Mouse (Mus musculus): ENCODE measurements at regions not wholly inside any gene's neighbourhood (a gene's known extent, or its start where the extent isn't known, plus 50 kb on each side); places are given as distances from the start of the nearest gene placed in this dataset.

DNA sequence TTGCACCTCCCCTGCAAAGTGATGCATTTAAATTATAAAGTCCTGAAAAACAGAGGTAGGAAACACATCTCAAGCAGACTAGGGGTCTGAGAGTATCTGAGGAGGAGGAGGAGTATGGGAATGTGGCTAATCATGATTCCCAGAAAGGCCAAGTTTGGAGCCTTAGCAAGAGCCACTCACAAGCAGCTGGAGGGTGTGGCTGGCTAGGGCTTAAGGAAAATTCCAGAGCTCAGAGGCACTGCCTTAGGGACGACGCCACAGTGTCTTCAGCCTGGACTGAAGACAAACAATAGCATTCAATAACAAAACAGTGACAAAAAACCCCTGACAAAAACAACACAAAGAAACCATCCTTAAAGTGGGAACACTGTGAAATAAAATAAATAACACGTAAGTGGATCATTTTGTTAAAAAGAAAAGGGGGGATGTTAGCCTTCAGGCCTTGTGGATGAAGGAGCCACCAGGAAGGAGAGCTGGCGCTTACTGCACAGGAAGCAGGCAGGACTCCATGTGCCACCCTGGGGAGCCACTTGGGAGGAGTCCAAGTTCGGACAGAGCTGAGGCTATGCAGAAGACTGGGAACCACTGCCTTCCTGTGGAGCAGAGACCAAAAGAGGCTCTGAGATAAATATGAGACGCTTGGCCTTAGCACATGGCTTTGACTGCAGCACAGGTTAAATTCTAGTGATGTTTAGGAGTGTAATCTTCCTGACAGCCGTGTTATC, 56.6 kb upstream of the Serpine2 start:
- no peak for DNase-seq
- H3K27me3 ChIP-seq, result no peaks in the 10 kb centered on the region
- H3K27ac ChIP-seq, result no peak overlapping the region
- H3K4me1 ChIP-seq (replicated peaks), result no peaks in the 10 kb centered on the region
- H3K4me3 ChIP-seq (replicated peaks), result no peak overlapping the region
- H3K9ac ChIP-seq, result no peak overlapping the region
- WGBS (ENCODE audit: insufficient replicate concordance), result 56% methylated on average over 7 of the region's 7 CpGs
- no peak overlapping the region for H3K4me2 ChIP-seq
- H3K9me3 ChIP-seq (replicated peaks), result no peaks in the 10 kb centered on the region
- ATAC-seq (ENCODE audit: low read depth), result no peak
- H3K36me3 ChIP-seq, result no peaks in the 10 kb centered on the region

All from liver, embryonic 13.5 days (tissue).